14 mouse cellular contexts compared by ENCODE assay signal in genomic region chr19:24064348-24064895, GRCm38 (mm10).
"Had no signal": no experiment of that assay in that cellular context is flagged by ENCODE, and none has a peak within 500 bp of the region (broad histone marks: within the 10 kb centered on the region; RNA-seq: fewer than 3 reads in every experiment).

No protein-coding gene starts in this region.

- H3K36me3 ChIP-seq: limb, embryonic 10.5 days; liver, embryonic 15.5 days; neural tube, embryonic 12.5 days had no signal

- H3K4me3 ChIP-seq: left cerebral cortex, adult 2 months; limb, embryonic 10.5 days; liver, embryonic 15.5 days; neural tube, embryonic 12.5 days had no signal

- H3K27me3 ChIP-seq: liver, embryonic 15.5 days; neural tube, embryonic 12.5 days had no signal

- H3K27ac ChIP-seq: left cerebral cortex, adult 2 months; limb, embryonic 10.5 days; liver, embryonic 15.5 days; neural tube, embryonic 12.5 days had no signal

- DNase-seq: kidney, postnatal 25 days; lung, adult 2 months; lung, postnatal 36 days; midbrain, embryonic 14.5 days; retina, postnatal 1 day; right cerebral cortex, postnatal 14 days; thymus, adult 18-20 months; thymus, postnatal 14 days had no signal

- ATAC-seq: lung, postnatal 0 days had no signal

- H3K4me1 ChIP-seq: limb, embryonic 10.5 days; liver, embryonic 15.5 days; neural tube, embryonic 12.5 days had no signal

- H3K4me2 ChIP-seq: liver, embryonic 11.5 days; liver, embryonic 15.5 days; neural tube, embryonic 12.5 days had no signal

- H3K9me3 ChIP-seq: limb, embryonic 10.5 days; liver, embryonic 15.5 days; neural tube, embryonic 12.5 days had no signal

- H3K9ac ChIP-seq: liver, embryonic 15.5 days; neural tube, embryonic 12.5 days had no signal
